Comparison of ENCODE assay signal across 19 mouse cellular contexts in the genomic region with DNA sequence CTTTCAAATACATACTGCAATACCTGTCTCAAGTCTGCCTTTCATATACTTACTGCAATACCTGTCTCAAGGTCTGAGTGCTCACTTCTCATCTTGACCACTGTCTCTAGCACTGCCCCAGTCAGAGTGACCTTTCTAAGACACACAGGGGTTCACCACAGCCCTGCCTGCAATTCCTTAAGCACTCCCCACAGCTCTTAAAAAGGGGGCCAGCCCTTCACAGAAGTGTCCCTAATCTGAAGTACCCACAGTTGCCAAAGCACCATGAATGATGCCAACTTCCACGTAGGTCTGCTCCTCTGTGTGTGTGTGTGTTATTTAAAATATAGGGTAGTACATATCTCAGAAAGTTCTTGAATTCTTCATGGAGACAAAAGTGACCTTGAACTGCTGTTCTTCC. TPM values are rescaled to one million over a fixed set of nuclear protein-coding genes. Genes with fewer than 3 reads are reported as not detected.
"Had no signal": no experiment of that assay in that cellular context is flagged by ENCODE, and none has a peak within 500 bp of the region (broad histone marks: within the 10 kb centered on the region; RNA-seq: fewer than 3 reads in every experiment).

No protein-coding gene starts in this region.

- DNase-seq: lung, embryonic 14.5 days; midbrain, embryonic 14.5 days; retina, postnatal 1 day; right cerebral cortex, adult 18-20 months; right cerebral cortex, postnatal 25 days; right cerebral cortex, postnatal 4 days; spleen, adult 18-20 months; thymus, adult 18-20 months; thymus, postnatal 14 days; thymus, postnatal 36 days had no signal

- H3K9me3 ChIP-seq: liver, embryonic 12.5 days; midbrain, embryonic 10.5 days; midbrain, embryonic 12.5 days; neural tube, embryonic 13.5 days; neural tube, embryonic 15.5 days had no signal

- H3K27me3 ChIP-seq: liver, embryonic 12.5 days; midbrain, embryonic 12.5 days; neural tube, embryonic 13.5 days; neural tube, embryonic 15.5 days had no signal

- H3K4me2 ChIP-seq: liver, embryonic 12.5 days; lung, embryonic 14.5 days; midbrain, embryonic 12.5 days; neural tube, embryonic 13.5 days; neural tube, embryonic 15.5 days had no signal

- H3K4me3 ChIP-seq: liver, embryonic 12.5 days; midbrain, embryonic 10.5 days; midbrain, embryonic 12.5 days; myocyte; neural tube, embryonic 13.5 days; neural tube, embryonic 15.5 days had no signal

- H3K27ac ChIP-seq: liver, embryonic 12.5 days; liver, embryonic 14.5 days; midbrain, embryonic 10.5 days; midbrain, embryonic 12.5 days; neural tube, embryonic 13.5 days; neural tube, embryonic 15.5 days had no signal

- ATAC-seq: liver, embryonic 12.5 days had no signal

- H3K9ac ChIP-seq: liver, embryonic 12.5 days; liver, embryonic 14.5 days; lung, embryonic 14.5 days; midbrain, embryonic 12.5 days; neural tube, embryonic 13.5 days; neural tube, embryonic 15.5 days had no signal

- H3K4me1 ChIP-seq: midbrain, embryonic 10.5 days; midbrain, embryonic 12.5 days; neural tube, embryonic 13.5 days; neural tube, embryonic 15.5 days had no signal

RNA-seq across cellular contexts. Expression of a gene that starts 11.8 kb away (rescaled TPM):
- total RNA-seq: megakaryocyte-erythroid progenitor cell, adult 5-6 weeks had no signal
- polyA plus RNA-seq: neural tube, embryonic 11.5 days had no signal
